Mouse (Mus musculus): Measurements from ENCODE around the gene Trim28. TPM values are rescaled to one million over a fixed set of nuclear protein-coding genes. Genes with fewer than 3 reads are reported as not detected.
A peak's percentile ranks its signal among the peaks of the same experiment; 100 is the strongest.

The Trim28 gene
- total and polyA plus RNA-seq, 2 experiments from 2014 or later = 211 to 485 TPM

DNA sequence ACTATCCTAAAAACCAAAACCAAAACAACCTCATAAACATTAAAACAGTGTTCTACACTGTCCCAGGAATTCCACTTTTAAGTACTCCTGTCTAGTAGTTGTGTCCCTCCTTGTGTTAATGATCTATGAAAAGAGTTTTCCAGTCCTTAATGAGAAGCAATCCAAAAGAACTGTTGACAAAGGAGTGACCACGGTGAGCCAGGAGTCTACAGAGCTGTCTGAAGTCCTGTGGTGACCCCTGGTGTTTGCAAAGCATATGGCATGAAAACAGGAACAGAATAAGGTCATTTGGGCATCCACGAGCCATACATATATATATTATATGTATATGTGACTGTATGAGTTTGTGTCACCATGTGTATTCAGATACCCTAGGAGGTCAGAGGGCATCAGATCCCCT lies 47.2 kb downstream of the Trim28 start:
- DNase-seq (peak; percentile 53), ATAC-seq (peak; percentile 15; the same call in 1 of the 2 replicates)

DNA sequence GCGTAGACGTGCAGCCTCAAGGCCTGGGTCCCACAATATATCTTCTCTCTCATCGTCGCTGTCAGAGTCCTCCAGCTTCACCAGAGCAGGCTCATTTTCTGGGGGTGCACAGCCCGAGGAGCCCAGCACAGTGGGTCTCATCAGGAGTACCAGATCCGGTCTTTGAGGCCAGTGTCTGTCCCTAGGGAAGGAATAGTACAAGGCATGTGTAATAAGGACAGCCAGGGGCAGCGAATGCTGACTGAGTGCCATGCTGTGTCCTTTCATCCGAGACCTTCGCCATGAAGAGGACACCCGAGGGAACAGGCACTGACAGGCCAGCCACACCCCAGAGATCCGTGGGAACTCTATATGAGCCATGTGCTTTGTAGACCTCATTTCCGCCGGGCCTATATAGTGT lies 54.1 kb downstream of the Trim28 start:
- Histone ChIP-seq H3K4me1 (ENCODE audit: insufficient read depth) (0 out of 2 replicates have a peak, but pooled peaks cover 3% of the 10 kb centered on the region), H3K9ac (no peak overlapping the region), H3K4me2 (ENCODE audit: low read depth) (no peak overlapping the region), H3K27me3 (ENCODE audit: insufficient read depth, low read length) (no peaks in the 10 kb centered on the region), H3K27ac (ENCODE audit: low read depth, low read length) (no peak overlapping the region), H3K9me3 (ENCODE audit: low read length) (no peaks in the 10 kb centered on the region), H3K36me3 (ENCODE audit: insufficient read depth) (peaks cover 8% of the 10 kb centered on the region; the same call in 1 of the 2 replicates), H3K4me3 (ENCODE audit: low read depth, low read length) (no peak overlapping the region)
- no peak for TF ChIP-seq CTCF (IDR thresholded peaks at IDR 0.05; ENCODE audit: low read depth)
- DNase-seq = no peak
- no peak for ATAC-seq
- 91% methylated on average over 13 of the region's 13 CpGs for WGBS

More for the DNA sequence above, 47.2 kb downstream of the Trim28 start:
- Histone ChIP-seq H3K36me3 (ENCODE audit: insufficient read depth) (no peaks in the 10 kb centered on the region), H3K9me3 (ENCODE audit: low read length) (no peaks in the 10 kb centered on the region), H3K4me2 (ENCODE audit: low read depth) (no peak overlapping the region), H3K4me3 (ENCODE audit: low read depth, low read length) (no peak overlapping the region), H3K4me1 (ENCODE audit: insufficient read depth) (peaks cover 3% of the 10 kb centered on the region), H3K9ac (no peak overlapping the region), H3K27me3 (ENCODE audit: insufficient read depth, low read length) (peaks cover 10% of the 10 kb centered on the region), H3K27ac (ENCODE audit: low read depth, low read length) (no peak overlapping the region)
- WGBS = 9% methylated on average over 2 of the region's 2 CpGs
- peak; percentile 71 for TF ChIP-seq CTCF (IDR thresholded peaks at IDR 0.05; ENCODE audit: low read depth)

DNA sequence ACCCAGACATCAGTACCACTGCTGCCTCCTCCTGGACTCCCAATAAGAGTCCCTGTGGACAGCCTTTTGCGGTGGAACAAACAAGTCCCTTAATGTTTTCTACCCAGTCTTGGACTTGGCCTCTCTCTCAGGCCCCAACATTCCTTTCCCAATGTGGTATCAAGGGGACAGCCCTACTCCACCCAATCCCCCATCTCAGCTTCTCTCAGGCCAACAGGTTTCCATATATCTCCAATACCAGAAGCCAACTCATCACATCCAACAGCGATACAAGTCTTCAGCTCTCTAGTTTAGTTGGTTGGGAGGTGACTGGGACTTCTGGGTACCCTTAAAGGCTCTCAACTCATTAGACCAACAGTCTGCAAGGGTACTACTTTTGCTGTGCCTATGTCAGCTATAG lies 54.6 kb downstream of the Trim28 start:
- Histone ChIP-seq H3K4me2 (ENCODE audit: low read depth) (peak overlapping the region; percentile 59), H3K27ac (ENCODE audit: low read depth, low read length) (no peak overlapping the region), H3K9ac (peak overlapping the region; percentile 65), H3K4me3 (ENCODE audit: low read depth, low read length) (peak overlapping the region; percentile 70), H3K9me3 (ENCODE audit: low read length) (no peaks in the 10 kb centered on the region), H3K4me1 (ENCODE audit: insufficient read depth) (0 out of 2 replicates have a peak, but pooled peaks cover 3% of the 10 kb centered on the region), H3K27me3 (ENCODE audit: insufficient read depth, low read length) (no peaks in the 10 kb centered on the region), H3K36me3 (ENCODE audit: insufficient read depth) (peaks cover 8% of the 10 kb centered on the region; the same call in 1 of the 2 replicates)
- WGBS = 92% methylated on average over 2 of the region's 2 CpGs
- DNase-seq = no peak
- ATAC-seq = no peak
- TF ChIP-seq CTCF (IDR thresholded peaks at IDR 0.05; ENCODE audit: low read depth) = no peak

DNA sequence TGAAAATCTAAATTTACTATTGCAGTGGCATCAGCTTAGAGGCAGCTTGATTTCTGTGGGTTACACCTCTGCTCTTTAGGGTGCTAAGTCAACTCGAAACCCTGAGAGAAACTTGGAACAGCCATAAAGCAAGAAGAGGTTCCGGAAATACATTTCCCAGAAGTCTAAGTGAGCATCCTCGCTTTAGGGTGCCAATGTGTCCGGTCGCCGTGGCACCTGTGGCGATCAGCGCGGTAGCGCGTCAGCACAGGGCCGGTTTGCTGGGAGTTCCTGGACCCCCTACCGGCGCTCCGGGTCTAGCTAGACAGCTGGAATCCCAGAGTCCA lies 55.0 kb downstream of the Trim28 start:
- H3K4me2 ChIP-seq (ENCODE audit: low read depth) = peak overlapping the region; percentile 59
- H3K36me3 ChIP-seq (ENCODE audit: insufficient read depth) = peaks cover 8% of the 10 kb centered on the region; the same call in 1 of the 2 replicates
- H3K27ac ChIP-seq (ENCODE audit: low read depth, low read length) = peak overlapping the region; percentile 96
- DNase-seq = no peak
- no peak for TF ChIP-seq CTCF (IDR thresholded peaks at IDR 0.05; ENCODE audit: low read depth)
- peak overlapping the region; percentile 70 for H3K4me3 ChIP-seq (ENCODE audit: low read depth, low read length)
- ATAC-seq = peak; percentile 32
- no peaks in the 10 kb centered on the region for H3K9me3 ChIP-seq (ENCODE audit: low read length)
- H3K4me1 ChIP-seq (ENCODE audit: insufficient read depth) = 0 out of 2 replicates have a peak, but pooled peaks cover 3% of the 10 kb centered on the region
- H3K27me3 ChIP-seq (ENCODE audit: insufficient read depth, low read length) = no peaks in the 10 kb centered on the region
- 3% methylated on average over 15 of the region's 15 CpGs for WGBS
- peak overlapping the region; percentile 65 for H3K9ac ChIP-seq

DNA sequence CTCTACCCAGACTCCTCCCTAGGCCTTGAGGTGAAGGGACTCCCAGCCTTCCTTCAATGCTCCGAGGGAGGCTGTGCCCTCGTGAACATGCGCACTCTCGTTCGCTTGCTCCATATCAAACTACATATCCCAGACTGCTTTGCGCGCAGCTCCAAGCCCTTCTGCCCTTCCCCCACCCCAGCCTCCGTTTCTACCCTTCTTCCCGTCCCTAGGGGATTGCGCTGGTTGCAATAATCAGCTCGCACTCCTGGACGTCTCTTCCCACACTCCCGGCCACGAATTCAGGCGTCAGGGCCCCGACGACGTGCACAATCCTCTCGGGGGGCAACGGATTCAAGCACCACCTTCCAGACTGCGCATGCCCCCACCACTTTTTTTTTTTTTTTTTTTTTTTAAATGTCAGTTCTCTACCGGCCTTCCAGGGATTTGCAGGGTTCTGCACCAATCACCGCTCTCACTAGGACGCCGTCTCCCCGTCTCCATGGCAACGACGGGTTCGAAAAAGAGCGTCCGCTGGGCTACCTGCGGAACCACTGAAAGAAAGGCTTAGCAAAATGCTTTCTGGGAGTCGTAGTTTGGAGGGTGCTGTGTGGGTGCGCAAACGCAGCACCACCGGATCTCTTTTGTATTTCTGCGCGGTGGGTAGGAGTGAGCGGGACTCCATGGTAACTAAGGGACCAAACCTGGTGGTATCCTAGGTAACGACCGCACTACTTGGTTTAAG lies 55.5 kb downstream of the Trim28 start, which contains the start of gene Mzf1:
Gene Mzf1 (minus strand): TSS at position 478 of the 724 bp plus-strand sequence.
- WGBS = under 1% methylated on average over 41 of the region's 41 CpGs
- H3K27me3 ChIP-seq (ENCODE audit: insufficient read depth, low read length) = no peaks in the 10 kb centered on the region
- H3K4me1 ChIP-seq (ENCODE audit: insufficient read depth) = 0 out of 2 replicates have a peak, but pooled peaks cover 3% of the 10 kb centered on the region
- H3K9ac ChIP-seq = peak within 1 kb of the TSS; percentile 65
- peak within 1 kb of the TSS; percentile 59 for H3K4me2 ChIP-seq (ENCODE audit: low read depth)
- H3K9me3 ChIP-seq (ENCODE audit: low read length) = no peaks in the 10 kb centered on the region
- peak; percentile 97 for ATAC-seq
- peak within 1 kb of the TSS; percentile 96 for H3K27ac ChIP-seq (ENCODE audit: low read depth, low read length)
- TF ChIP-seq CTCF (IDR thresholded peaks at IDR 0.05; ENCODE audit: low read depth) = no peak; the same call in 1 of the 2 replicates
- H3K36me3 ChIP-seq (ENCODE audit: insufficient read depth) = peaks cover 8% of the 10 kb centered on the region; the same call in 1 of the 2 replicates
- DNase-seq = peak; percentile 100
- H3K4me3 ChIP-seq (ENCODE audit: low read depth, low read length) = peak within 1 kb of the TSS; percentile 70

DNA sequence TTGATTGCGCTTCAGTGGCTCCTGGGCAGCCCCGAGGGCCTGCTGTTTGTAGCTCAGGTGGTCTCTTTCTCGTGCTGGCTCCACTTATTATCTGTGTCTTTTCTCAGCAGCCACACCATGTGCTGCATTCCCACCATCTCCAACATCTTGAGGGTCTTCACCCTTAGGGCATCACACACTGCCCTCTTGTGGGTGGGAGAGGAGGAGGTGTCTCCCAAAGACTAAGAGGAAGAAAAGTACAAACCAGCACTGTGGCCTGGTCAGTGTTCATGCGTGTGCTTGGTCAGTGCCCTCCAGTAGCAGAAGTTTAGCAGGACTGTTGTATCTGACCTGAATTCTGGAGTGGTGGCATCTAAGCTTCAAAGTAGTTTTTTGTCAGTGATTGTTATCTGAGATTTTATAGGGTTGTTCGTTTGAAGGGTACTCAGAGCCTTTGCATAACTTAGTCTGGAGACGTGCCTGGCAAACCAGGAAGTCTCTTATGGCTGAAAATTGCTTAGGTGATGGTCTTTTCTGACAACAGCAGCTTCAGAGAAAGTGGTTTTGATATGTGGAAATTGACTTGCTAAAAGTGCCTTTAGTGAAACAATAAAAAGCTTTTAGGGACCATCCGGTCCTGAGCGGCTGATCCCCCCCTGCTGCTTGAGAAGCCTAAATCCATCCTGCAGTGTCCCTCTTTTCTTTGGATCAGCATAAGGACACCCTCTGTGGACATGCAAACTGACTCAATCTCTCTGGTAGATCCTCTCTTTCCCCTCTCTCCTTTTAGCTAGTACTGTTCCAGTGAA lies 58.2 kb downstream of the Trim28 start:
- ATAC-seq (no peak), DNase-seq (no peak)
- Histone ChIP-seq H3K4me3 (ENCODE audit: low read depth, low read length) (no peak overlapping the region), H3K9ac (no peak overlapping the region), H3K4me1 (ENCODE audit: insufficient read depth) (0 out of 2 replicates have a peak, but pooled peaks cover 3% of the 10 kb centered on the region), H3K27ac (ENCODE audit: low read depth, low read length) (no peak overlapping the region), H3K36me3 (ENCODE audit: insufficient read depth) (peaks cover 3% of the 10 kb centered on the region; the same call in 1 of the 2 replicates), H3K27me3 (ENCODE audit: insufficient read depth, low read length) (no peaks in the 10 kb centered on the region), H3K4me2 (ENCODE audit: low read depth) (no peak overlapping the region), H3K9me3 (ENCODE audit: low read length) (no peaks in the 10 kb centered on the region)
- 52% methylated on average over 8 of the region's 8 CpGs for WGBS
- TF ChIP-seq CTCF (IDR thresholded peaks at IDR 0.05; ENCODE audit: low read depth) = peak; percentile 42; the same call in 1 of the 2 replicates
